Mouse (Mus musculus): ENCODE data around the gene Nolc1. TPM values are rescaled to one million over a fixed set of nuclear protein-coding genes. Genes with fewer than 3 reads are reported as not detected.

Nolc1 gene
- polyA plus RNA-seq (2012; rRNA removed) = 72.9 and 75.8 TPM in 2 replicates

DNA sequence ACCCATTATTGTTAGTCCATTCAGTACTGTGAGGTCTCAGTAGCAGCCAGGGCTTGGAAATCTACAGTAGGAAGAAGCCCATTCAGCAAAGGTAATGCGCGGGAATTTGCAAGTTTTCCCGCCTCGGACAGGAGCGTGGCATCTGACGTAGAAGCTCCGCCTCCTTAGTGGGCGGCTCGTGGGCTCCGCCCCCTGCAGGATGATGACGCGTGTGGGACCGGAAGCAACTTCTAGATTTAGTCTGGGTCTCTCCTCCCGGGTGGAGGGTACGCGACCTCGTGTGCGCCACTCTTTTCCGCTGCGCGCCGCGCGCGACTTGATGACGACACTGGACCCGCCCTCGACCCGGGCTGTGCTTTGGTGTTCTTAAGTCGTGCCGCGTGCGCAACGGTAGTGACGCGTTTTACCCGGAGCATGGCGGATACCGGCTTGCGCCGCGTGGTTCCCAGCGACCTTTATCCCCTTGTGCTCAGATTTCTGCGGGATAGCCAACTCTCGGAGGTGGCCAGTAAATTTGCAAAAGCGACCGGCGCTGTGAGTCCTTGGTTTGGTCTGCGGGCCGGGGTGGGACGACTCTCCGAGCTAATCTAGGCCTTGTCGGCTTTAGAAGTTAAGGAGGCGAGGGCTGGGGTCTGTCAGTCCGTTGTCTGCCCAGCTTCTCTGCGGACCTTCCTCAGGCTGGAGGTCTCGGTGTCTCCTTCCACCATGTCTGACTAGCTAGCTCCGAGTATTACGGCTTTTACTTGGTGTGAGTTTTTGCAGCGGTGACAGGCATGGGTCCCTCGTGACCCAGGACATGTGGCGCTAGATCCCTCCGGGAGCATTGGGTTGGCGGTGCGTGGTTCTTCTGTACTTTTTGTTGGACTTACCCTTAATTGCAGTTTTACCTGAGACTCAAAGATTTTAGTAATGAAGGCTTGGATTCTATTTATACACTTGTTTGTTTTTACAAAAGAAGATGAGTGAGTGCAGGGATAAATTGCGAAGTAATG, at the start of gene Nolc1:
TSS of gene Nolc1 (plus strand) at position 248 of the 992 bp plus-strand sequence.

GRCm38 (mm10) chr19:46044271-46044992, 31.2 kb upstream of the Nolc1 start, which contains the start of gene Pprc1:
Pprc1 (plus strand) TSS chr19:46044886.

DNA sequence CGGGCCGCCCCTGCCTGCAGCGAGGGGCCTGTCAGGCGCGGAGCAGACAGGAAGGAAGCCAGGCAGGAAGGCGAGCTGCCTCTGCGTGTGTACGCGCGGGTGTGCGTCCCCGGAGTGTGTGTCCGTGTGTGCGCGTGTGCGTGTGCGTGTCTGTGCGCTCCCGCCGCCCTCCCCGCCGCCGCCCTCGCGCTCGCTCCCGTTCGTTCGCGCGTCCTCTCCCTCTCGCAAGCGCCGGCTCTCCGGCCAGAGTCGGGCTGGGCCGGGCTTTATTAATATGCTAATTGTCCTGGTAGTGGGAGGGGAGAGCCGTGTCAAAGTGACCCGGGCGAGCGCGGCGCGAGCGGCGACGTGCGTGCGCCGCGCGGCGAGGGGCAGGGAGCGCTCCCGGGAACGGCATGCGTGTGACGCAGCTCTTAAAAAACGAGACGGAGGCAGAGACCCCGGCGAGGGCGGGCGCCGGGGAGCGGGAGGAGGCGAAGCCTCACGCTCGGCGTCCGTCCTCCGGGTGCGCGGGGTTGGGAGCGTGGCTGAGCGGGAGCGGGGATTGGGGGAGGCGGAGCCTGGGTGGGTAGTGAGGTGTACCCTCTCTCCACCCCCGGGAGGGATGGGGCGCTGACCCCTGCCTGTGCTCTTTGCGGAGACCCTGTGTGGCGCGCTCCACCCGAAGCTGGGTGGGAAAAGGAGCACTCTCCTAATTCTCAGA, 30.5 kb upstream of the Nolc1 start, which contains the start of gene Ldb1:
TSS of gene Ldb1 (minus strand) at position 222 of the 703 bp plus-strand sequence.

DNA sequence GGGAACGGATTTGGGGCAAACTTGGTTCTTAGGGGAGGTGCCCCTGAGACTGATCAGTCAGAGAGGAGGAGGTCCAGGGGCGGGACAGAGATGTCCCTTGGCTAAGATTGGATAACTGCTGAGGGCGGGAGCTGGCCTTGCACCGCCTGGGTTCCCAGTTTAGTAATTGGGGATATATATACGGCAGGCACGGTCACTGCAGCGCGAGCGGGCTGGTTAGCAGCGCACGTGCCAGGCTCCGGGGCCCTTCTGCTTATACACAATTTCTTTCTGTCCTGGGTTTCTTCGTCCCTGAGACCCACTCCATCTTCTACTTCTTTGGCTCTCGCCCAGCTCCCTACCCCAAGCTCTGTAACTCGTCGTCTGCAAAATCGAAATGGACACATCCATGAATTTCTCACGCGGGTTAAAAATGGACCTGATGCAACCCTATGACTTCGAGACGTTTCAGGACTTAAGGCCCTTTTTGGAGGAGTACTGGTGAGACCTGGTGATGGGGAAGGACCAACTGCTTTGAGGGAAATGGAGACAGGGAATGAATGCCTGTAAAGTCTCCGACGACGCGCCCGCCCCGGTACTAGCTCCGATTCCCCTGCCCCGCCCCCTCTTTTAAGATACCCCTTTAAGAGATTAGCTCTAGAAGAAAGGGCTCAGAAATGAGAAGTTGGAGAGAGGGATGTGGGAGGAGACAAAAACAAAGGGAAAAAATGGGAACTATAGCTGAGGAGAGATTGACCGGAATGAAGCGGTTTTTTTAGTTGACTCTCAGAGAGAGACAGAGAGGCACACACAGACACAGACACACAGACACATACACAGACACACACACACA, 56.2 kb downstream of the Nolc1 start, which contains the start of gene Elovl3:
TSS of gene Elovl3 (plus strand) at position 204 of the 832 bp plus-strand sequence.

Other genes with a start within 250 kb of the Nolc1 start
- gene Armh3, start 77.4 kb upstream of the Nolc1 start, polyA plus RNA-seq (2012; rRNA removed) = 2.2 and 2.3 TPM in 2 replicates
- 0.96 and 1.2 TPM in 2 replicates for gene Hps6, start 72.4 kb upstream of the Nolc1 start, polyA plus RNA-seq (2012; rRNA removed)
- gene Pprc1, start 31.0 kb upstream of the Nolc1 start, polyA plus RNA-seq (2012; rRNA removed) = 13.5 and 16.8 TPM in 2 replicates
- 116 and 124 TPM in 2 replicates for gene Ldb1, start 30.6 kb upstream of the Nolc1 start, polyA plus RNA-seq (2012; rRNA removed)
- not detected in 2 replicates for gene Elovl3, start 56.0 kb downstream of the Nolc1 start, polyA plus RNA-seq (2012; rRNA removed)
- gene Pitx3, start 72.5 kb downstream of the Nolc1 start, polyA plus RNA-seq (2012; rRNA removed) = 0.01 and 0.14 TPM in 2 replicates
- gene Gbf1, start 76.6 kb downstream of the Nolc1 start, polyA plus RNA-seq (2012; rRNA removed) = 13.8 and 15.3 TPM in 2 replicates
- 4.4 TPM in 2 replicates for gene Nfkb2, start 228.5 kb downstream of the Nolc1 start, polyA plus RNA-seq (2012; rRNA removed)

All from liver, embryonic 14 days (tissue).